8 mouse cellular contexts compared by ENCODE assay signal in genomic region chr11:58168167-58168915, GRCm38 (mm10). TPM values are rescaled to one million over a fixed set of nuclear protein-coding genes. Genes with fewer than 3 reads are reported as not detected.
DNase-seq lines count a peak whose midpoint lies in the region; ATAC-seq and TF ChIP-seq lines count a peak whose summit lies in the region.

Gene Gemin5, minus strand, starts transcription at chr11:58168539.

- 2% methylated on average over 64 of the region's 71 CpGs for WGBS in forebrain, embryonic 15.5 days
- under 1% methylated on average over 71 of the region's 71 CpGs for WGBS in lung, adult 2 months
- WGBS in neural tube, embryonic 15.5 days, result 1% methylated on average over 70 of the region's 71 CpGs

- peak; percentile 38; the same call in 1 of the 2 replicates for TF ChIP-seq POLR2A in lung, adult 2 months (IDR thresholded peaks at IDR 0.05; ENCODE audit: borderline replicate concordance, extremely low read depth, low read depth, low read length)

- TF ChIP-seq CTCF in G1E (IDR thresholded peaks at IDR 0.05; ENCODE audit: low read depth, low read length), result no peak
- TF ChIP-seq CTCF in layer of hippocampus, adult 2 months (conservative IDR thresholded peaks at IDR 0.05), result peak; percentile 34
- no peak for TF ChIP-seq CTCF in lung, adult 2 months (IDR thresholded peaks at IDR 0.05; ENCODE audit: insufficient read depth, low read length)

- H3K9ac ChIP-seq in forebrain, embryonic 15.5 days (replicated peaks), result peak within 1 kb of the TSS; percentile 68
- peak within 1 kb of the TSS; percentile 71 for H3K9ac ChIP-seq in neural tube, embryonic 15.5 days (replicated peaks)

- peak within 1 kb of the TSS; percentile 75 for H3K4me2 ChIP-seq in forebrain, embryonic 15.5 days (replicated peaks)
- H3K4me2 ChIP-seq in neural tube, embryonic 15.5 days, result peak within 1 kb of the TSS; percentile 77

- peak within 1 kb of the TSS; percentile 99 for H3K4me3 ChIP-seq in G1E (ENCODE audit: low read depth, low read length)
- H3K4me3 ChIP-seq in forebrain, embryonic 15.5 days, result peak within 1 kb of the TSS; percentile 64
- peak within 1 kb of the TSS; percentile 99 for H3K4me3 ChIP-seq in layer of hippocampus, adult 2 months
- H3K4me3 ChIP-seq in lung, adult 2 months (replicated peaks; ENCODE audit: extremely low read depth, low read depth, low read length), result peak within 1 kb of the TSS; percentile 91
- H3K4me3 ChIP-seq in neural tube, embryonic 15.5 days (replicated peaks), result peak within 1 kb of the TSS; percentile 99

- no peaks in the 10 kb centered on the region for H3K27me3 ChIP-seq in G1E (ENCODE audit: insufficient read depth, low read length)
- no peaks in the 10 kb centered on the region for H3K27me3 ChIP-seq in forebrain, embryonic 15.5 days
- no peaks in the 10 kb centered on the region for H3K27me3 ChIP-seq in neural tube, embryonic 15.5 days (replicated peaks)

- H3K27ac ChIP-seq in forebrain, embryonic 15.5 days (replicated peaks), result 0 out of 2 replicates have a peak within 1 kb of the TSS, but pooled peaks have one; percentile 9
- H3K27ac ChIP-seq in layer of hippocampus, adult 2 months, result peak within 1 kb of the TSS; percentile 63; the same call in 1 of the 2 replicates
- peak within 1 kb of the TSS; percentile 69 for H3K27ac ChIP-seq in neural tube, embryonic 15.5 days (replicated peaks)

- H3K36me3 ChIP-seq in G1E (replicated peaks), result peaks cover 42% of the 10 kb centered on the region
- peaks cover 25% of the 10 kb centered on the region for H3K36me3 ChIP-seq in forebrain, embryonic 15.5 days
- H3K36me3 ChIP-seq in neural tube, embryonic 15.5 days, result peaks cover 31% of the 10 kb centered on the region

- peaks cover 26% of the 10 kb centered on the region for H3K4me1 ChIP-seq in G1E (ENCODE audit: insufficient read depth, low read depth, low read length)
- peaks cover 22% of the 10 kb centered on the region for H3K4me1 ChIP-seq in forebrain, embryonic 15.5 days
- H3K4me1 ChIP-seq in lung, adult 2 months (ENCODE audit: control insufficient read depth, insufficient read depth, low read length), result peaks cover 6% of the 10 kb centered on the region; the same call in 1 of the 2 replicates
- peaks cover 27% of the 10 kb centered on the region for H3K4me1 ChIP-seq in neural tube, embryonic 15.5 days

- intact Hi-C loops in heart, postnatal 25 days (cut with DNase I), result loop anchor here (5.0 kb wide), 1 partner anchor 161 kb away; the partner anchor contains the start of gene Larp1

- peak; percentile 58 for DNase-seq in G1E (ENCODE audit: low spot score)
- peak; percentile 85 for DNase-seq in cerebellum, adult 11-12 months
- DNase-seq in heart, postnatal 25 days (ENCODE audit: low spot score), result peak; percentile 51
- peak; percentile 76 to 87 for DNase-seq in layer of hippocampus, adult 2 months (ENCODE audit: low spot score in 2 of 2)
- peak; percentile 81 for DNase-seq in lung, adult 2 months
- DNase-seq in testis, postnatal 10 days (ENCODE audit: low spot score), result peak; percentile 93

- no peak for ATAC-seq in G1E (ENCODE audit: extremely low read depth, insufficient number of reproducible peaks, low FRiP score, poor library complexity, severe bottlenecking)
- peak; percentile 84 for ATAC-seq in forebrain, embryonic 15.5 days (replicated peaks)
- peak; percentile 87 for ATAC-seq in neural tube, embryonic 15.5 days (ENCODE audit: low FRiP score)

- H3K9me3 ChIP-seq in G1E (replicated peaks), result peaks cover 2% of the 10 kb centered on the region; the same call in 1 of the 2 replicates
- H3K9me3 ChIP-seq in forebrain, embryonic 15.5 days, result no peaks in the 10 kb centered on the region
- H3K9me3 ChIP-seq in neural tube, embryonic 15.5 days (replicated peaks), result no peaks in the 10 kb centered on the region

RNA-seq across cellular contexts. Expression of gene Gemin5, which starts in this region (rescaled TPM):
- total RNA-seq in G1E (2014; fragmentation: Nextera tagmentation) (43.9 and 61.6 TPM in 2 replicates), G1E (2017) (25.9 and 26.3 TPM in 2 replicates)
- polyA plus RNA-seq in G1E (2012), result 14.6 and 19.6 TPM in 2 replicates
- 12.7 and 15.9 TPM in 2 replicates for polyA plus RNA-seq in forebrain, embryonic 15.5 days (2015; fragmentation: Nextera tagmentation; extraction: Ambion mirVana)
- total RNA-seq in heart, postnatal 25 days (2021), result 1 to 10 TPM; 8.5 to 8.9 TPM
- total RNA-seq in layer of hippocampus, adult 2 months (2021), result 10 to 100 TPM; 18.6 to 18.7 TPM
- 5.5 and 5.7 TPM in 2 replicates for polyA plus RNA-seq in lung, adult 2 months (2012; rRNA removed)
- polyA plus RNA-seq in neural tube, embryonic 15.5 days (2015; fragmentation: Nextera tagmentation; extraction: Ambion mirVana), result 12.2 and 18.5 TPM in 2 replicates

Comparison
In these comparisons a context has a peak if more than half of its experiments do, and no peak if none do; other contexts are left out.
1. H3K27ac ChIP-seq: peak in every context shown above with its lines; median percentile 69 in neural tube, embryonic 15.5 days; 63 in layer of hippocampus, adult 2 months; 9 in forebrain, embryonic 15.5 days.